Mouse (Mus musculus) kidney, postnatal 10 days (tissue): Measurements from ENCODE around the gene Fancd2.

Experiments used
- DNase-seq: peaks from one replicate; pipeline ENCODE4 v3.0.0; 2021; ENCODE audit warnings: mixed read lengths

Fancd2 gene

DNA sequence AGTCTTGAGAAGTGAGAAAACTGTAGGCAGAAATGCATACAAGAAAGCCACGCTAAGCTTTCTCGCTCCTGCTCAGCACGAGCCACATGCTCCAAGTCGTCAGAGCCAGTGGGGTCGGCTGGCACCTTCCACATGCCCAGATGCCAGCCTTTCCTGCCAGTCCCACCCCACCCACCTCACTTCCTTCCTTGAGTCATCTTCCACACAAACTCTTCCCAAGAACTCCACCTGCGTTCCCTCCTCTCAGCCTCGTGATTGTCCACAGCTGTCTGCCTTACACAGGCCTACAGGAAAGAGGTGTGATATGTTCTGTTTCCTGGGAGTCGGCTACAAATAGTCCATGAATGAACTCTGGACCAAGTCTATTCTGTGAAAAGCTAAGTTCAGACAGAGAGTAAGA, 8.1 kb upstream of the Fancd2 start:
- DNase-seq: no peak

GRCm38 (mm10) chr6:113531840-113532404, 440 bp downstream of the Fancd2 start:
- DNase-seq: peak; percentile 11

- DNase-seq: no peak
Measured at GRCm38 (mm10) chr6:113534886-113535285, 3.4 kb downstream of the Fancd2 start.

GRCm38 (mm10) chr6:113541610-113542009, 10.1 kb downstream of the Fancd2 start:
- no peak for DNase-seq

GRCm38 (mm10) chr6:113543906-113544481, 12.5 kb downstream of the Fancd2 start:
- no peak for DNase-seq

DNA sequence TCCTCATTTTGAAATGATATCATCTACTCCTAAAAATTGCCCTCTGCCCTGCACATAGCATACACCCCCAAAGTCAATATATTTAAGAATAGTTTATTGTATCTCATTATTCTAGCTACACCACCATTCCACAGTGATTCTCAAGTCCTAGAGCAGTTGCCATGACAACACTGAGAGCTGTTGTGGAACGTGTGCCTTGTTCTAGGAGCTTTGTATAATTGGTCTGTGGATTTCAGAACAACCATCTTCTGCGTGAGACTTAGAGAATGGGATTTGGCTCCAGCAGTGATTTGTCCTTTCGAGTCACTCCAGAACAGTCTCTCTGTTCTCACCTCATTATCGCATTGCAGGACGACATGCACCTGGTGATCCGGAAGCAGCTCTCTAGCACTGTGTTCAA, 28.3 kb downstream of the Fancd2 start:
- DNase-seq: no peak

DNA sequence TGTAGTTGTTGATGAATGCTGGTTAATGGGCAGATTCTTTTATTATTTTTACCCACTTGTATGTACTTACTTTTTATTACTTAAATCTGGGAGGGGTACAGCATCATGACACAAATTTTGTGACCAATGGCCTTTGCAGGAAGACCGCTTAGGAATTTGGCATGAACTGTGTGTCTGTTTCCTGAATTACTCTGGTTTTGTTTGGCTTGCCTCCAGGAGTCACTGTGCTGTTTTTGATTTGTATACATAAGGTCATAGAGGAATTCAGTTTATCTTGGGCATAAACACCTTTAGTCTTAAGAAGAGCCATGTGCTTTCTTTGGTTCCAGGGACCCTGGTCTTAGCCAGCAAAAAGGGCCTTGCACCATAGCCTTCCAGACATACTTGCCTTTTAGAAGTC, 33.1 kb downstream of the Fancd2 start:
- DNase-seq: peak; percentile 24

GRCm38 (mm10) chr6:113576044-113576443, 44.6 kb downstream of the Fancd2 start:
- no peak for DNase-seq

DNA sequence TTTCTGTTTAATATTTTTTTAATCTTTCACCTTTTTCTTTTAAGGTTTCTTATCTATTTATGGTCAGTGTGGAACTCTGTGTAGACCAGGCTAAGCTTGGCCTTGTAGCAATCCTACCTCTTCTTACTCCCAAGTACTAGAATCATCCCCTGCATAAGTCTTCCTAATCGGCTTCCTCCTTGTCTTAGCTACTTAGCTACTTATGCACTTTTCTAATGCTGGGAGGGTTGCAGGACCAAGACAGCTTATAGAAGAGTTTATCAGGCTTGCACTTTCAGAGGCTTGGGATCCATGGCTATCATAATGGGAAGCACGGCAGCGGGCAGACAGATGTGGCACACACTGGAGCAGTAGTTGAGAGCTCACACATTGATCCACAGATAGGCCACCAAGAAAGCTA, 47.8 kb downstream of the Fancd2 start:
- DNase-seq: no peak

DNA sequence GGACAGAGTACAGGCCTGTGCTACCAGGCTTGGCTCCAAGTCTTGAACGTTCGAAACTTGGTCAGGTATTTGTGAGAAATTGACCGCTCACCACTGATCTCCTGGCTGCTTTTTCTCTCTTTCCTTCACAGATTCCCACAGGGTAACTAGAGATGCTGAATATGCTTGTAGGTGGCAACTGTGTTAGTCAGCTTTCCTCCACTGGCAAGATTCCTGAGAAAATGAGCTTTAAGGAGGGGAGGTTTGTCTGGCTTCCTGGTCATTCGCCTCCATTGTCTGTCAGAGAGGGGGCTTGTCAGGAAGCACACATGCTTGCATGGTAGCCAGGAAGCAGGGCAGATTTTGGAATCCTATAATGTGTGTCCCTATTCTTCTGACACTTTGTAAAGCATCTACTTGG, 51.5 kb downstream of the Fancd2 start:
- no peak for DNase-seq

DNA sequence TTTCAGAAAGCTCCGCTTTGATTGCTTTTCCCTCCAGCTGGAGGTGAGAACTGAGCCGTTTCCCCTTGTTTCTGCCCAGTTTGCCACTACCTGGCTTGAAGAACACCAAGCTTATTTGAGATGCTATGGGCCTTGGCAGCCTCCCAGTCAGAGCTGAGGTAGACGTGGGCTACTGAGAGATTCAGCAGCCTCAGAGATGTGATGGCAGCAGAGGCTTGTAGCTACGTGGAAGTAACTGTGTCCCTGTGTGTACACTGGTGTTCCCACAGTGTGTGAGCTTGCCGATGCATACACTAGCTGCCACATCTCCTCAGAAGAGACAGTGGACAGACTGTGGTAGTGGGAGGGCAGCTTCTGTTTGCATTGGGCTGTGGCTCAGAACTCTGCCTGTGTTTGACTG, 53.6 kb downstream of the Fancd2 start:
- no peak for DNase-seq

DNA sequence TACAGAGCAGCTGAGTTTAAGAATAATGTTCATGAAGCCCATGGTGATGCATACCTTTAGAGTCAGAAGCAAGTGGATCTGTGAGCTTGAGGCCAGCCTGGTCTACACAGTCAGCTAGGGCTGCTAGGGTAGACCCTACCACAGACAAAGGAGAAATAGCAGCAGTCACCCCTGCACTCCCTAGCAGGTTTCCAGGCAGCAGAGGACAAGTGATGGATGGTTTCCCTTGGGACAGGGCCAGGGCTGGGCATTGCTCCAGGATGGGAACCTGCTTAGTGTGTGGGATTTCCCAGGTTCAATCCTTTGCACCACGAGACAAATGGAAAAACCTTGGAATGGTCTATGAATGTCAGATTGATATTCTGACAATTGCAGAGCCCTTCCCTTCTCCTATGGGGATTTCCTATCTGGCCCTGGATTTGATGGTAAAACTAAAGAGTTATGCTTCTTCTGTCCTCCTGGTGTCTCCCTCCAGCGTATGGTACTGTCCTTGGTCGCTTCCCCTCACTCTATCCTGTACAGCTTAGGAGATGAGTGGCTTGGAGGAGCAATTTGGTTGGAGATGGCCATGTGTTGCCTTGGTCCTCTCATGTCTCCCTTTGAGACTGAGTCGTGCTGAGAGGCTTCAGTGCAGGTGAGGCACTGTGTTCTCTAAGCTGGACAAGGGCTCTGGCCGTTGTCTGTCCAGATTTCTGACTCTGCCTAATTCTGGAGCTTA, 55.1 kb downstream of the Fancd2 start:
- DNase-seq: peak; percentile 80

- DNase-seq: no peak
Measured at GRCm38 (mm10) chr6:113592637-113593036, 61.2 kb downstream of the Fancd2 start.

- no peak for DNase-seq
Measured at GRCm38 (mm10) chr6:113597945-113598344, 66.5 kb downstream of the Fancd2 start.

- DNase-seq: peak; percentile 45
Measured at GRCm38 (mm10) chr6:113599833-113600232, 68.4 kb downstream of the Fancd2 start.

DNA sequence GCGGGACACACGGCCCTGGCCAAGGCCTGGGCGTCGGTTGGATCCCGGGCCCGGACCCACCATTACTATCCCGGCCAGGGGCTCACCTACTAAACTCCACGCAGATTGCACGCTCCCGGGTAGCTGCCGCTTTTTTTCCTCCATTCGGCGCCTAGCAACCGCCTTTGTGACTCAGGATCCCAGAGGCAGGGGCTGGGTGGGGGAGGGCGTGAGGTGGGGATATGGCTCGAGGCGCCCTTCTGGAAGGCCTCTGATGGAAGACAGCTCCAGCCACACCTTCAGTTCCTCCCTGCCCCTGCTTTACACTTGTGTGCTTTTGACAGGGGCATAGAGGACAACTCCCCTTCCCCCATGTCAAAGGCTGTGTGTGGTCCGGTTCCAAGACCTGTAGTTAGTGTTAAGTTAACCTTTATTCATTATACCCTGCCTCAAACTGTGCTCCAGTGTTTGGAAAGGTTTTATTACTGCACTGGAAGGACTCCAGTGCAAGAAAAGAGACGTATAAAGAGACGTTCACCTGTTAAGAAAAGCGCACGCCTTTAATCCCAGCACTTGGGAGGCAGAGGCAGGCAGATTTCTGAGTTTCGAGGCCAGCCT, 69.2 kb downstream of the Fancd2 start, which contains the start of gene Fancd2os:
Gene Fancd2os, minus strand, starts transcription at position 173 of the 597 bp plus-strand sequence.
- no peak for DNase-seq

GRCm38 (mm10) chr6:113602821-113603220, 71.3 kb downstream of the Fancd2 start:
- no peak for DNase-seq

DNA sequence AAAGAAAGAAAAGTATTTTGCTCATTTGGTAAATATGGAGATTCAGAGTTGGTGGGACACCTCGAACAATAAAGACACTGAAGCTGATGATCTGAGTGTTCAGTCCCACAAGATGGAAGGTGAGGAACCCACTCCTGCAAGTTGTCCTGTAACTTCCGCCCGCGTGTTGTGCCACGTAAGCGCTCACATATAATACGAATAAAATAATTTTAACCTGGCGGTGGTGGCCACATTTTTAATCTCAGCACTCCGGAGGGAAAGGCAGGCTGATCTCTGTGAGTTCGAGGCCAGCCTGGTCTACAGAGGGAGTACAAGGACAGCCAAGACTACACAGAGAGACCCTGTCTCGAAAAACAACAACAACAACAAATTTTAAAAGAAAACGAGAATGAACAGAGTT, 72.5 kb downstream of the Fancd2 start:
- DNase-seq: no peak

- DNase-seq: peak; percentile 93
Measured at GRCm38 (mm10) chr6:113604432-113605223, 73.1 kb downstream of the Fancd2 start, which contains the start of gene Brk1. Gene Brk1, plus strand, starts transcription at chr6:113604772.

DNA sequence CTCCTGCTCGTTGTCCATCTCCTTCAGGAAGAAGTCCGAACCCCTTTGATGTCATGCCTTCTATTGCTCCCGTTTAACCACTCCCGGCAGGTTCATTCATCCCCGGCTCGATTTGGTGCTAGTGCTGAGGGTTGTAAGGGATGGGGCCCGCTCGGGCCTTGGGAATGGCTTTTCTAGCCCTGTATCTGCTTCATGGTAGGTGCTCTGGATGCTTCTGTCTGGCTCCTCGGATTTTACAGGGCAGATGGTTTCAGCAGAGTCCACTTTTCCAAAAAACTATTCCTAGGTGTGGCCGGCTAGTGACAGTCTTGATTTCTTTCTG, 73.7 kb downstream of the Fancd2 start:
- DNase-seq: no peak

GRCm38 (mm10) chr6:113608871-113609270, 77.4 kb downstream of the Fancd2 start:
- no peak for DNase-seq

DNA sequence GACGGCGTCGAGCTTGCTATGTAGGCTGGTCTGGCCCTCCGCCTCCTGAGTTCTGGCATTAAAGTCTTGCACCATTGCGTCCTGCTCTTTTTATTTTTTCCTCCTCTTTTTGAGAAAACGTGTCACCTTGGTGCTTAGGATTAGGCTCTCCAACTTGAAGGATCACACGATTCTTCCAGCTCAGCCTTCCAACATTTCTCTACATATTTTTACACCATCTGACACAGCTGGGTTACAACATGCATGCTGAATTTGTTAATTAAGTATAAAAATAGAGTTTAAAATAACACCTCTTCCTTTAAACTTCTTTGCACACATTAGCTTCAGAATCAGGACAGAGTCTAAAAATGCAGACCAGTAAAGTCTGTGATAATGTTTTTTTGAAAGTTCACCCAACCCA, 77.8 kb downstream of the Fancd2 start:
- no peak for DNase-seq
